Mouse (Mus musculus) kidney, adult 2 months (tissue): ENCODE results near the gene 5730596B20Rik.

ENCODE experiments used
- CTCF ChIP-seq: fragments of 200-500 bp; conservative IDR thresholded peaks from 2 replicates; pipeline ENCODE4 v1.5.1; 2011; ENCODE audit warnings: low read depth, mild to moderate bottlenecking, control low read depth, low read length, moderate library complexity, mixed read lengths; ENCODE audit not compliant: insufficient read depth, insufficient read length
- POLR2A ChIP-seq: fragments of 200-500 bp; IDR thresholded peaks from one replicate; pipeline ENCODE4 v1.6.1; 2011; ENCODE audit warnings: low read depth, low read length, control low read depth

GRCm38 (mm10) chr6:52178918-52179665 lies 1.8 kb downstream of the 5730596B20Rik start:
- no peak for TF ChIP-seq POLR2A
- no peak for TF ChIP-seq CTCF
